Mouse (Mus musculus): ENCODE results near the gene Gm3336. TPM values are rescaled to one million over a fixed set of nuclear protein-coding genes. Genes with fewer than 3 reads are reported as not detected.

The Gm3336 gene
- total RNA-seq, 2 experiments from 2014 or later = not detected

- no peak for DNase-seq (ENCODE audit: low spot score in 2 of 2)
Observed at GRCm38 (mm10) chr8:70715086-70715485, 3.3 kb upstream of the Gm3336 start.

- no peak for DNase-seq (ENCODE audit: low spot score in 2 of 2)
Observed at GRCm38 (mm10) chr8:70716521-70717400, 1.6 kb upstream of the Gm3336 start.

GRCm38 (mm10) chr8:70719796-70720270 lies 1.5 kb downstream of the Gm3336 start:
- DNase-seq (ENCODE audit: low spot score in 2 of 2) = no peak

- peak; percentile 50 to 84 for DNase-seq (ENCODE audit: low spot score in 2 of 2)
Observed at GRCm38 (mm10) chr8:70720739-70721138, 2.4 kb downstream of the Gm3336 start.

- DNase-seq (ENCODE audit: low spot score in 2 of 2) = no peak
Observed at GRCm38 (mm10) chr8:70721601-70722000, 3.3 kb downstream of the Gm3336 start.

GRCm38 (mm10) chr8:70723486-70724210 lies 5.3 kb downstream of the Gm3336 start, which contains the start of gene Pde4c:
Gene Pde4c, plus strand, starts transcription at chr8:70723720.
- no peak for DNase-seq (ENCODE audit: low spot score in 2 of 2)

GRCm38 (mm10) chr8:70724216-70724615 lies 5.9 kb downstream of the Gm3336 start:
- no peak for DNase-seq (ENCODE audit: low spot score in 2 of 2)

- DNase-seq (ENCODE audit: low spot score in 2 of 2) = no peak
Observed at GRCm38 (mm10) chr8:70725792-70726447, 7.6 kb downstream of the Gm3336 start.

GRCm38 (mm10) chr8:70726721-70727120 lies 8.4 kb downstream of the Gm3336 start:
- no peak for DNase-seq (ENCODE audit: low spot score in 2 of 2)

- no peak for DNase-seq (ENCODE audit: low spot score in 2 of 2)
Observed at GRCm38 (mm10) chr8:70729808-70730475, 11.6 kb downstream of the Gm3336 start.

GRCm38 (mm10) chr8:70730956-70731355 lies 12.6 kb downstream of the Gm3336 start:
- no peak for DNase-seq (ENCODE audit: low spot score in 2 of 2)

- DNase-seq (ENCODE audit: low spot score in 2 of 2) = no peak
Observed at GRCm38 (mm10) chr8:70737705-70738104, 19.4 kb downstream of the Gm3336 start.

GRCm38 (mm10) chr8:70738211-70738610 lies 19.9 kb downstream of the Gm3336 start:
- no peak for DNase-seq (ENCODE audit: low spot score in 2 of 2)

GRCm38 (mm10) chr8:70741661-70742060 lies 23.3 kb downstream of the Gm3336 start:
- DNase-seq (ENCODE audit: low spot score in 2 of 2) = no peak

GRCm38 (mm10) chr8:70742176-70742575 lies 23.8 kb downstream of the Gm3336 start:
- DNase-seq (ENCODE audit: low spot score in 2 of 2) = no peak

GRCm38 (mm10) chr8:70742981-70743655 lies 24.8 kb downstream of the Gm3336 start:
- DNase-seq (ENCODE audit: low spot score in 2 of 2) = no peak

GRCm38 (mm10) chr8:70743656-70744590 lies 25.6 kb downstream of the Gm3336 start:
- DNase-seq (ENCODE audit: low spot score in 2 of 2) = no peak

- DNase-seq (ENCODE audit: low spot score in 2 of 2) = no peak
Observed at GRCm38 (mm10) chr8:70744806-70745205, 26.5 kb downstream of the Gm3336 start.

- DNase-seq (ENCODE audit: low spot score in 2 of 2) = no peak
Observed at GRCm38 (mm10) chr8:70745691-70746220, 27.4 kb downstream of the Gm3336 start.
